Mouse (Mus musculus): ENCODE data around the gene Notch3.
"Not testable (repeated sequence)": the region's sequence is repeated elsewhere in the genome, so short reads cannot be mapped to it uniquely, and the experiment has no call there.

Gene Notch3

GRCm38 (mm10) chr17:32166687-32167086, at the start of gene Notch3:
Gene Notch3, minus strand, starts transcription at chr17:32166852.
- DNase-seq (ENCODE audit: extremely low read depth, low read depth, low spot score): no peak

GRCm38 (mm10) chr17:32215587-32215986, 48.9 kb upstream of the Notch3 start:
- DNase-seq (ENCODE audit: extremely low read depth, low read depth, low spot score): not testable (repeated sequence)

GRCm38 (mm10) chr17:32211554-32211953, 44.9 kb upstream of the Notch3 start:
- DNase-seq (ENCODE audit: extremely low read depth, low read depth, low spot score): not testable (repeated sequence)

GRCm38 (mm10) chr17:32209752-32210151, 43.1 kb upstream of the Notch3 start:
- no peak for DNase-seq (ENCODE audit: extremely low read depth, low read depth, low spot score)

GRCm38 (mm10) chr17:32209144-32209543, 42.5 kb upstream of the Notch3 start:
- DNase-seq (ENCODE audit: extremely low read depth, low read depth, low spot score): no peak

DNA sequence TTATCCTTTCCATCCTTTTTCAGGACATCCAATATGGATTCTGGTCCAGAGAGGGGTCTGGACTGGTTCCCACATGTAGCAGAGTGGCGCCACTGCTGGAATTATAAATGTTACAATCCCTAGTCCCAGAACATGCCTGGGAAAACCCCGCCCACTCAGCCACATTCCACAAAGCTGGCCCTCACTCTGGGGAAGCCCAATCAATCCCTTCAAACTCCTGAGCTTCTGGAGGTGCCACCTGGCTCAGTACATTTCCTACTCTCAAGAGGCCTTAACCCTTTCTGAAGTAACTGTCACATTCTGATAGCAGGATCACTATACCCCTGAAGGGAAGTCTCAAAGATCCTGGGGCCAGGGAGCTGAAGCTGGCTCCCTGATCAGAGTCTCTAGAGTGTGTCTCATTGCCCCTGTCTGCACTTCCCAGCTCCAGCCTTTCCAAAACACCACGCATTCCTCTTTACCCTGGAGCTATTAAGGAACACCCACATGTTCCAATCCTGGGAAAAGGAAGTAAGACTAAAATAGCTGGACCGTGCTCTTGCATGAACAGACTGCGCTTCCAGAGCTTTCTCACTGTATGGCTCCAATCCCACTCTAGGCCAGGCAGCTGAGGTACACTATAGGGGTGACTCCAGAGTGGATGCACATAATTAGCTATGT, 41.1 kb upstream of the Notch3 start:
- peak; percentile 42 for DNase-seq (ENCODE audit: extremely low read depth, low read depth, low spot score)

DNA sequence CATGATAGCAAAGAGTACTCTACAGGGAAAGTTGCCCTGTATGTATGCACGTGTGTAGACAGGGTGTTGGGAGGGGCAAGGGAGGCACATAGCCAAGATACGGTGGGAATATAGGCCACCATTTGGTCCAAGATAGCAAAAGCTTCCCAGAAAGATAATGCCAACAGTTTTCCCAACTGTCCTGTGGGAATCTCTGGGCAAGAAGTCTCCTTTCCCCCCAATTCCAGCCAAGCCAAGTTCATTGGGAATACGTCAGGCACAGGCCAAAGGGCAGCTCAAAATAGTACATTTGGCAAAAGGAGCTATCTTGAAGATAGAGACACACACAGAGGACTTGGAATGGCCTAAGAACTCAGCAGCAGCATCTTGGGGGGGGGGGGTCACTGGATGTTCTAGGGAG, 38.7 kb upstream of the Notch3 start:
- no peak for DNase-seq (ENCODE audit: extremely low read depth, low read depth, low spot score)

DNA sequence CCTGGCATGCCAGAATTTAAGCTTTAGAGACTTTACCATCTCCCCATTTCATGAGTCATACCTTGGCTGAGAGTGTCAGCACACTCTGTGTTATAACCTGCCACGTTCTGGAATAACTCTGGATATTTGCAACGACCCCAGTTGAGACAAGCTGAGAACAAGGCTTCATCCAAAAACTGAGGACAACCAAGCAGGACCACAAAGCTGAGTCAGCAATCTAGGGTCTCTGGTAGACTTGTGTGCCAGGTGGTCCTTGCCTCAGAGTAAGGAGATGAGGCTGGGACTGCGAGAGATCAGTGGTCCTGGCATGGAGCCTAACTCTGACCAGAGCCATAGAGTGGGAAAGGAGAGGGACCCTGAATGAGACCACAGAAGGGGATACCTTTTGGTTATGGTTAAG, 36.3 kb upstream of the Notch3 start:
- DNase-seq (ENCODE audit: extremely low read depth, low read depth, low spot score): no peak

DNA sequence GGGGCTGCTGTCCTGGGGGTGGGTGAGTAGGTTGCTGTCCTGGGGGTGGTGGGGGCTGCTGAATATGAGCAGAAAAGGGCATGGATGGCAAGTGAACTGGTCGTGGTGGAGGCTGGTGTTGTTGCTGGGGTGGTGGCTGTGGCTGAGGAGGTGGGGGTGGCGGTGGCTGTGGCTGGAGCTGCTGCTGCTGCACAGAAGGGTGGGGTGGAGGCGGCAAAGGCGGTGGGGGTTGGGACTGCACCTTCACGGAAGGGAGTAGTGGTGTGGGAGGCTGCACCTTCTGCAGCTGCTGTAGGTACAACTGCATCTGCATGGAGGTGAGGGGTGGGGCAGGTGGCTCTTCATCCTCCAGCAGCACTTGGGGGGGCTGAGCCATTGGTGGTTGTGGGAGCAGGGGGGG, 34.4 kb upstream of the Notch3 start:
- DNase-seq (ENCODE audit: extremely low read depth, low read depth, low spot score): no peak

GRCm38 (mm10) chr17:32199796-32200195, 33.1 kb upstream of the Notch3 start:
- DNase-seq (ENCODE audit: extremely low read depth, low read depth, low spot score): no peak

DNA sequence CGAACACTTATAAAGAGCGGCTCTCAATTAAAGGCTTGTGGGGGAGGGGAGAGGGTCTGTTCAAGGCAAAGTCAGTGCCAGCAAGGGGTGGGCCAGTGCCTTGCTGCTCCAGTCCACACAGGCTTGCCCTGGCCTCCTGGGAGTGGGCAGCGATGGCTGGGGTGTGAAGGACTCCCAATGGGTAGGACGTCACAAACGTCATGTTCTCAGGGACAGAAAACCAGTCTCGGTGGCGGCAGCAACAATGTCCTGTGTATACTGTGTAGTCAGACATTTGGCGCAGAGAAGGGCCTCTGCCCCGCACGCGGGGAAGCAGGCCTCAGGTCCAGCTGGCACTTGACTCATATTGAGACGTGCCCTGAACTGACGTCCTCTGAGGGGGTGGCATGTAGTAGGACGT, 30.5 kb upstream of the Notch3 start:
- DNase-seq (ENCODE audit: extremely low read depth, low read depth, low spot score): no peak

DNA sequence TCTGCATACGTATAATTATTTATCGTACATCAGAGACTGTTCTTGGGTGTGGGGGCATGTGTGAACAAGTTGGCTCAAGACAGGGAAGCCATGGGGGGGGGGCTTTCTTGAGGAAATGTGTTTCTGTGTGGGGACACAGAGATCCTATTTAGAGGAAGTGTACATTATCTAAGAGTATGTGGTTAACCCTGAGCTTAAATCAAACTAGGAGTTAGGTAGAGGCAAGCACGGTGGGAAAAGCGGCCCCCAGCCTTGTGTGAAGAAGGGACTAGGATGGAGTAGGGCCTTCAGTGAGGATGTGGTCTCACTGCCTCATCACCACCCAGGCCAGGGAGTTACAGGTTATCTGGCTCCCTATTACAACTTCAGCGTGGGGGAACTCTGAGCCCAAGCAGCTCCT, 29.1 kb upstream of the Notch3 start:
- no peak for DNase-seq (ENCODE audit: extremely low read depth, low read depth, low spot score)

DNA sequence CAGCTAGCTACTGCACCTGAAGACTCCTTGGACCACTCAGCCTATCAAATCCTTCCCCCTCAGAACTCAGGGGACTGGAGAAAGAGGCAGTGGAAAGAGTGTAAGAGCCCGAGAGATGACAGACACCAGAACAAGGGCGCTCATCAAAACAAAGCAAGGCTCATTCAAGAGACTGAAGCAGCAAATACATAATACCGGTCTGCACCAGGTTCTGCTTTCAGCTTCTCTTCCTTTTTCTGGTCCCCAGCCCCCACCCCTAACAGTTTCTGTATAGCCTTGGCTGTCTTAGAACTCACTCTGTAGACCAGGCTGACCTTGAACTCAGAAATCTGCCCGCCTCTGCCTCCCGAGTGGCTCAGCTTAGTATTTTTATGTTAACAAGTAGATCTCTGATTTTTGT, 26.4 kb upstream of the Notch3 start:
- DNase-seq (ENCODE audit: extremely low read depth, low read depth, low spot score): no peak

- DNase-seq (ENCODE audit: extremely low read depth, low read depth, low spot score): no peak
Measured at GRCm38 (mm10) chr17:32189850-32190249, 23.2 kb upstream of the Notch3 start.

DNA sequence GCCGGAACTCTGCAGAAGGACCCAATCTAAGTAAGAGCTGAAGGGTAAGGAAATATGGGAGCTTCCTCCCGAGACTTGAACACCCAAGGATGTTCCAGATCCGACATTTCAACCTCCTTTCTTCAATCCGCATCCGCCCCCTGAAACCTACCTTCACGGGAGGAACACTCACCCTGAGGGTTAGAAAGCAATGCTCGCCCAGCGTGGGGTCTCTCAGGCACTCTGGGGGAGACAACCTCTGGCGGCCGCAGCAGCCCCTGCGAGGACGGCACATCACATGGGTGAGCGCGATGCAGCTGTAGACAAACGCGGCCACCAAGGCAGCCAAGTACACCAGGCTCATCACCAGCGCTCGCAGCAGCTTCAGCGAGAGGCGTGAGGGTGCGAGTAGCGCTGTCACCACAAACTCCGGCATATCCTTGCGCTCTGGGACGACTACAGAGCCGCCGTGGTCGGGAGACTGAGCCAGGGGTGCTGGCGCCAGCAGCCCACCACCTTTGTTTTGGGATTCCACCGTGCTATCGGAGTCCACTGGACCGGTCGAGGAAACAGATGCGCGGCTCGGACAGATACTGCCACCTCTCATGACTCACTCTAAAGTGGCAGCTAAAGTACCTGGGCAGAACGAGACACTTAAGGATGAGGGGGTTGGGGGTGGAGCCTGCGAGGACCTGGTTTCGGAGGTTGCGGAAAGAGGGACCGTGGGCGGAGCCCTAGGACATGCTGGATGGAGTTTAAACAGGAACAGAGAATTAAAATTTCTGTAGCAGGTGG, 22.4 kb upstream of the Notch3 start, which contains the start of gene Ephx3:
Gene Ephx3, minus strand, starts transcription at position 687 of the 774 bp plus-strand sequence.
- DNase-seq (ENCODE audit: extremely low read depth, low read depth, low spot score): no peak

GRCm38 (mm10) chr17:32183017-32183416, 16.4 kb upstream of the Notch3 start:
- no peak for DNase-seq (ENCODE audit: extremely low read depth, low read depth, low spot score)

GRCm38 (mm10) chr17:32179621-32180491, 13.2 kb upstream of the Notch3 start:
- DNase-seq (ENCODE audit: extremely low read depth, low read depth, low spot score): no peak

DNA sequence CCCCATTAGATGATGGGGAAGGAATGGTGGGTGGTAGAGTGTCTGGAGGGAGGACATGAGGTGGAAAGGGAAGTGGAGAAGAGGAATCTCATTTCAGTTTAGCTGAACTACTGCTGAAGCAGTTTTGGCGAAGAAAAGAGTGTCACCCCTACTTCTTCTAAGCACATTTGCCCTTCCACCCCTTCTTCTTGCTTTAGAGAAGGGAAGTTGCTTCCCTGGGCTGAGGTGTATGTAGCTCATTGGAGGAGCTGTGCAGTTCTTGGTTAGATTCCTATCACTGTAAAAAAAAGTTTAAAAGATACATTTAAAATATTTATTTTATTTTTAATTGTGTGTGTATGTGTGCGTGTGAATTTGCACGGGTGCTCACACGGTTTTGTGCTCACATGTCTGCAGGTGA, 10.3 kb upstream of the Notch3 start:
- DNase-seq (ENCODE audit: extremely low read depth, low read depth, low spot score): no peak

- no peak for DNase-seq (ENCODE audit: extremely low read depth, low read depth, low spot score)
Measured at GRCm38 (mm10) chr17:32173166-32173565, 6.5 kb upstream of the Notch3 start.

DNA sequence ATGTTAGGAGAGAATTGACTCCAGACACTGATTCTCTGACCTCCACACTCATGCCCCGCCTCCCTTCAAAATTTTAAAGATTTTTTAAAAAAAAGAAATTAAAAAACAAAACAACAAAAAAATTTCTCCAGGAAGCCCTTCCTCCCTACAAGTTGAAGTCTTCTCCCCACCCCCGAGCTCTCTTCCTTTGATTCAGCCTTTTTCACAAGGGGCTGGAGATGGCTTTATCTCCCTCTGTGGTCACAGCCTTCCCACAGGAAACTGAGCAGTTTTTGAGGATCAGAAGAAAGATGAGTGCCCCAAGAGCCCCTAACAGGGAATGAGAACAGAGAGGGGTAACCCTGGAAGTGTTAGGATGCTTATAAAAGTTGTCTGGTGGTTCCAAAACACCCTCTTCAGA, 5.8 kb upstream of the Notch3 start:
- no peak for DNase-seq (ENCODE audit: extremely low read depth, low read depth, low spot score)

GRCm38 (mm10) chr17:32169518-32170225, 3.0 kb upstream of the Notch3 start:
- no peak for DNase-seq (ENCODE audit: extremely low read depth, low read depth, low spot score)

All from fat pad, adult 2 months (tissue).